Mouse (Mus musculus): ENCODE results near the gene Mfn1.

The Mfn1 gene

GRCm38 (mm10) chr3:32510375-32511190 lies 18.7 kb upstream of the Mfn1 start:
- peak; percentile 95 for DNase-seq (ENCODE audit: low read depth, low spot score)

GRCm38 (mm10) chr3:32511191-32511550 lies 18.1 kb upstream of the Mfn1 start:
- peak; percentile 51 for DNase-seq (ENCODE audit: low read depth, low spot score)

GRCm38 (mm10) chr3:32512686-32513284 lies 16.5 kb upstream of the Mfn1 start:
- DNase-seq (ENCODE audit: low read depth, low spot score), result no peak

GRCm38 (mm10) chr3:32513528-32513927 lies 15.7 kb upstream of the Mfn1 start:
- DNase-seq (ENCODE audit: low read depth, low spot score), result no peak

GRCm38 (mm10) chr3:32527181-32527580 lies 2.1 kb upstream of the Mfn1 start:
- DNase-seq (ENCODE audit: low read depth, low spot score), result no peak

GRCm38 (mm10) chr3:32530041-32530440 lies 776 bp downstream of the Mfn1 start:
- no peak for DNase-seq (ENCODE audit: low read depth, low spot score)

- no peak for DNase-seq (ENCODE audit: low read depth, low spot score)
Observed at GRCm38 (mm10) chr3:32535692-32536091, 6.4 kb downstream of the Mfn1 start.

GRCm38 (mm10) chr3:32537556-32537955 lies 8.3 kb downstream of the Mfn1 start:
- no peak for DNase-seq (ENCODE audit: low read depth, low spot score)

- no peak for DNase-seq (ENCODE audit: low read depth, low spot score)
Observed at GRCm38 (mm10) chr3:32538091-32538490, 8.8 kb downstream of the Mfn1 start.

GRCm38 (mm10) chr3:32553061-32553460 lies 23.8 kb downstream of the Mfn1 start:
- no peak for DNase-seq (ENCODE audit: low read depth, low spot score)

- DNase-seq (ENCODE audit: low read depth, low spot score), result no peak
Observed at GRCm38 (mm10) chr3:32563401-32563800, 34.1 kb downstream of the Mfn1 start.

GRCm38 (mm10) chr3:32573086-32573485 lies 43.8 kb downstream of the Mfn1 start:
- DNase-seq (ENCODE audit: low read depth, low spot score), result no peak

GRCm38 (mm10) chr3:32573881-32574280 lies 44.6 kb downstream of the Mfn1 start:
- no peak for DNase-seq (ENCODE audit: low read depth, low spot score)

GRCm38 (mm10) chr3:32575151-32575550 lies 45.9 kb downstream of the Mfn1 start:
- no peak for DNase-seq (ENCODE audit: low read depth, low spot score)

GRCm38 (mm10) chr3:32578772-32579171 lies 49.5 kb downstream of the Mfn1 start:
- DNase-seq (ENCODE audit: low read depth, low spot score), result no peak

GRCm38 (mm10) chr3:32580738-32581137 lies 51.5 kb downstream of the Mfn1 start:
- DNase-seq (ENCODE audit: low read depth, low spot score), result no peak

GRCm38 (mm10) chr3:32581911-32582310 lies 52.6 kb downstream of the Mfn1 start:
- no peak for DNase-seq (ENCODE audit: low read depth, low spot score)

GRCm38 (mm10) chr3:32583489-32583888 lies 54.2 kb downstream of the Mfn1 start:
- no peak for DNase-seq (ENCODE audit: low read depth, low spot score)

- no peak for DNase-seq (ENCODE audit: low read depth, low spot score)
Observed at GRCm38 (mm10) chr3:32586274-32586673, 57.0 kb downstream of the Mfn1 start.

GRCm38 (mm10) chr3:32595080-32595479 lies 65.8 kb downstream of the Mfn1 start:
- no peak for DNase-seq (ENCODE audit: low read depth, low spot score)

GRCm38 (mm10) chr3:32599328-32599727 lies 70.1 kb downstream of the Mfn1 start:
- DNase-seq (ENCODE audit: low read depth, low spot score), result no peak

GRCm38 (mm10) chr3:32601055-32601454 lies 71.8 kb downstream of the Mfn1 start:
- no peak for DNase-seq (ENCODE audit: low read depth, low spot score)

GRCm38 (mm10) chr3:32609233-32609632 lies 80.0 kb downstream of the Mfn1 start:
- no peak for DNase-seq (ENCODE audit: low read depth, low spot score)
